Mouse (Mus musculus): ENCODE results near the gene Slc13a4.

The Slc13a4 gene

DNA sequence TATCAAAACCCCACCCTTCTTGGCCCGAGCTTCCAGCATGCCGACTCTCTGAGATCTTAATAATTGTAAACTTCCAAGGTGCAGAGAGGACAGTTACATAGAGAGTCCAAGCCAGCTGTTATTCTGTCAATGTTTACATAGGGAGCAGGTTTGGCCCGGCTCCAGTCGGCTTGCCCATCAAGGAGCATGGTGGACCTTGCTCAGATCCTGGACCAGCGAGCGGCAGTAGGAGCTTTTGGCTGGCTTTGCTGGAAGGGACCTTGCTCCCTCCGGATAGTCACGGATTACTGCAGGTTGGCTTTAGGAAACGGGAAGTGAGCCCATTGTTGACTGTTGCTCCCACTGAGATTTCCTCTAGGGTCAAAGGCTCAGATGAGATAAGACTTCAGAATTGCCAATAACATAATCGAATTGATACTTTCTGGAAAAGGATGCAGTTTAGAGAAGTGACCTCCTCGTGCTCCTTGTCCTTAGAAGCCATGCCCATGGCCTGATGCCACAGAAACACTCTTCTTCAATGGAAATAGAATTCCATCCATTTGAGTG lies 4.5 kb downstream of the Slc13a4 start:
- DNase-seq (ENCODE audit: extremely low spot score, low spot score): no peak

GRCm38 (mm10) chr6:35302581-35302980 lies 5.3 kb downstream of the Slc13a4 start:
- no peak for DNase-seq (ENCODE audit: extremely low spot score, low spot score)

DNA sequence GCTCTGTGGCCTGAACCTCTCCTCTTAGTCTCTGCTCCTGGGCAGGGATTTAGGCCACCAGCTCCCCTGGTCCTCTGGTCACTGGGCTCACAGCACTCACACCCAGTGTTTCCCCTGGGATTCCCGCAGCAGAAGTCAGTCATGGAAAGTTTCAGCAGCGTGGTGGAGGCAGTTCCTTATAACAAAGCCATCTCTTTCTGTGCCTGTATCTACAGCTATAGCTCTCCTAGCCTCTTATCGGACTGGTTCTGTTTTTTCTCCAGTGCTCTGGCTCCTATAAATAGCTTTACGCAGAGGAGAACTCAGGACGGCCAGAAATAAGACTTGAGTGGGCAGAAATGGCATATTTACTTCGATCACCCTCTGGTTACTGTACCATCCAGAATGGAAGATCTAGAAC lies 9.6 kb downstream of the Slc13a4 start:
- no peak for DNase-seq (ENCODE audit: extremely low spot score, low spot score)

DNA sequence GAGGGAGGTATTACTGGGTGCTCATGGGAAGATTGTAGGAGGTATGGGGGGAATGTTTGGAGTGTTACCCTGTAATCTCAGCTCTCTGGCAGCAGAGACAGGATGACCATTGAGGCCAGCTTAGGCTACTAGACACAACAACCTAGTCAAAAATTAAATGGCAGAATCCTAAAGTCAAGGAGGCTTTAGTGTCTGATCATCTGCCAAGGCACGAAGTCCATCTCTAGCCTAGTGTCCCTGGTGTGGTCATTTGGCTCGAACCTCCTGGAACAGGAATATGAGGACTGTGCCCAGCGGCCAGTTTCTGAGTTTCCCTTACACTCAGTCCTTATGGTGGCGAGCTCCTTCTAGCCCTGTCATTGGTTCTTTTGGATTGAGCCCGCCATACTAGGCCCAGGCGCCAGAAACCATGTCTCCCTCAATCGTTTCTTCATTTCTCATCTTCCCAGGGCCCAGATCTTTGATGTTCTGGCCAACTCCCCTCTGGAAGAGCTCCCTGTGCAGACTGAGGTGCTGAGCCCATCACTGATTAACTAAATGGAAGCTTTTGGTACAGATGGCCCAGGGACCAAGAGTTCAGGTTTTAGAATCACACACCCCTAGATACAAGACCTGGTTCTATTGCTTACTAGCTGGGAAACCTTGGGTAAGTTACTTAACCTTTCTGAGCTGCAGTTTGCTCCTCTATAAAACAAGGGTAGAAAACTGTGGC lies 10.3 kb downstream of the Slc13a4 start:
- DNase-seq (ENCODE audit: extremely low spot score, low spot score): no peak

DNA sequence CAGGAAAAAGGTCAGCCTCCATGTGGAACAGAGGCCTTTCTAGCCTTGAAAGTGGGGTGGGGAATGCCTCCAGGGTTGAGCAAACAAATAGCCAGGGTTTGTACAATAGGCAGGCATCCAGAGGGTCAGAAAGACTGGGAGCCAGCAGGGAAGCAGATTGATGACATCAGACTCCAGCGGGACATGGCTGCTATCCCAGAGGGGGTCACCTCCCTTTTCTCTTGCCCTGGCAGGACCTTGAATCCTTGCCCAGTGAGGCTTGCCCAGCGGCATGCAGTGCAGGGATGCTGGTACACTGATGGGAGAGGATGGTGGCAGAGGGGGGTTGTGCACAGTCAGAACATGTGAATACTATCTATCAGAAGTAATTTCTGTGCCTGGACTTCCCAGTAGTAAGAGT lies 10.9 kb downstream of the Slc13a4 start:
- no peak for DNase-seq (ENCODE audit: extremely low spot score, low spot score)

- no peak for DNase-seq (ENCODE audit: extremely low spot score, low spot score)
Measured at GRCm38 (mm10) chr6:35294964-35295363, 13.0 kb downstream of the Slc13a4 start.

GRCm38 (mm10) chr6:35289676-35290075 lies 18.3 kb downstream of the Slc13a4 start:
- no peak for DNase-seq (ENCODE audit: extremely low spot score, low spot score)

DNA sequence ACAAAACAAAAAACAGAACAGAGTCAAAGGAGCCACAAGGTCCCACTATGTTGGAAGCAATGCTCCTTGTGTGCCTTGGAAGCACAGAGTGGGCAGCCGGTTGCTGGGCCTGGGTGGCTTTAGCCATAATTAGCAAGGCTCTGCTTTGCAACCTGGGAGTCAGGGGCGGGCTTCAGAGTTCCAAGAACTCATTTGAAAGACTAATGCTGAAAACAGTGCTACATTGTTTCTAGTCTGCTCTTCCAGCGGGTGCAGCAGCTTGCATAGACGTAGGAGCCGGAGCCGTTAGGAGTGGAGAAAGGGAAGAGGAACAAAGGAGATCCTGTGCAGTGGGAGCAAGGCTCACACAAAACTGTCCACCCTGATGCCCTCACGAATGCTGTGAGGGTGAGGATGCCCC lies 19.0 kb downstream of the Slc13a4 start:
- peak; percentile 15 for DNase-seq (ENCODE audit: extremely low spot score, low spot score)

- no peak for DNase-seq (ENCODE audit: extremely low spot score, low spot score)
Measured at GRCm38 (mm10) chr6:35288114-35288761, 19.7 kb downstream of the Slc13a4 start.

DNA sequence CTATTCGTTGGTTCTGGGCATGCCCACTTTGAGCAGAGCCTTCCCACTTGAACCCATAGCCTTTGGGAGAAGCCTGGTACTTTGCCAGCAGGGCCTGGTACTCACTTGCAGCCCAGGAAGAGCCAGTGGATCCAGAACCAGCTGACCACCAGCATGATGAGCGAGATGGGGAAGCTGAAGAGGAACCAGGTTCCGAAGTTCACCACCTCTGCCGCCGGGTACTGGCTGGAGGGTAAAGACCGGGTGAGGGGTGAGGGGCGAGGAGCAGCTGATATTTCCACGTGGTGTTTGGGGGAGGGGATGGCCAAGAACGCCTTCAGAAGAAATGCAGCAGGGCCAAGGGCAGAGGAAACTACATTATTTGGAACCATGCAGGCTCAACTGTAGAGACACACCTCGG lies 28.6 kb downstream of the Slc13a4 start:
- DNase-seq (ENCODE audit: extremely low spot score, low spot score): no peak

DNA sequence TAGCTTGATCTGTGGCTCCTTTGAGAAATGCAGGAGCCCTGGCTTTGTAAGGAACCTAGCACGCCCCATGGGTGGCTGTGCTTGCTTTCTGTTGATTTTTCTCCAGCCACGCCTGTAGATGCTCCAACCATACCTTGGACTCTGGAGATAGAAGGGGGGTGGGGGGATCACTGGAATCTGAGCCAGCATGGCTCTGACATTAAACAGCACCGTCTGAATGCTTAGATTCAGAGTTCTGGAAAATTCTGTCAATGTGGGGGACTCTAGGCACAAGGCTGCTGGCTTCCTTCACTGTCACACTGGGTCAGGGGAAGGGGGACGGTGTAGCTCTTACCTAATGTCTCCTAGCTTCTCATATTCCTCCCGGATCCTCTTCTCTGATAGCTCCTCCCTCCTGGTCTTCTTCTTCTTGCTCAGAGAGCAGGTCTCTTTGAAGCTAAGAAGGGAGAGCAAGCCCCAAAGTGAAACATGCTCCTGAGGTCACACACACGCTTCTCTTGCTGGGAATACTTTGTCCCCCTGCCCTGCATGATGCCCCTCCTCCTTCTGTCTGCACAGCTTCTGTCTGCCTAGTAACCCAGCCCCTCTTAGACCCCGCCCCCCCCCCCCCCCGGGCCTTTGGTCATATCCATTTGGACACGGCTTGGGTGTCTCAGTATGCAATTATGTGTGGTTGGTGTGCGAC lies 29.9 kb downstream of the Slc13a4 start:
- no peak for DNase-seq (ENCODE audit: extremely low spot score, low spot score)

DNA sequence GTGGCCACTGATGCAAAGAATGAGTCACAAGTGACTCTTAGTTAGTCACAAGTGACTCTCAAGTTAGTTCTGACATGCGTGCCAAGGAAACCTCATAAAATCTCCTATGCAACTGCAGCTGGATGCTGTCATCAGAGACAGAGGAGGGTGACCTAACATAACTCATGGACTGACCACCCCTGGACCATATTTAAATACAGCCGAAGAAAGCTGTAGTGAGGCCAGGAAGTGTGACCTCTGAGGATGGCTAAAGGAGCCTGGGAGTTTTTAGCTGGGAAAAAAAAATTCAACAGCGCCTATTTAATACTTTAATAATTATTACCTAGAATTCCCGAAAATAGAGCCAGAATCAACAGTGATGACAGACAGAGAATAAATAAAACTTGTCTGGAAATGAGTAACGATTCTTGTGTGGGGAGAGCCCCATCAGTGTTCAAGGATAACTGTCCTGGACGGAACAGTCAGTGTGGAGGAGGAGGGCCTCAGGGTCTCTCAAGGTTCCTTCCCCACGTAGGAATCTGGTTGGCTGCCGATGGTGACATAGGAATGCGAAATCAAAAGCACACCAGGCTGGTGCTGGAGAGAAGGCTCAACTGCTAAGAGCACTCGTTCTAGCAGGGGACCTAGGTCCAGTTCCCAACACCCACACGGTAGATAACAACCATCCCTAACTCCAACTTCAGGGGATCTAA lies 34.4 kb downstream of the Slc13a4 start:
- no peak for DNase-seq (ENCODE audit: extremely low spot score, low spot score)

DNA sequence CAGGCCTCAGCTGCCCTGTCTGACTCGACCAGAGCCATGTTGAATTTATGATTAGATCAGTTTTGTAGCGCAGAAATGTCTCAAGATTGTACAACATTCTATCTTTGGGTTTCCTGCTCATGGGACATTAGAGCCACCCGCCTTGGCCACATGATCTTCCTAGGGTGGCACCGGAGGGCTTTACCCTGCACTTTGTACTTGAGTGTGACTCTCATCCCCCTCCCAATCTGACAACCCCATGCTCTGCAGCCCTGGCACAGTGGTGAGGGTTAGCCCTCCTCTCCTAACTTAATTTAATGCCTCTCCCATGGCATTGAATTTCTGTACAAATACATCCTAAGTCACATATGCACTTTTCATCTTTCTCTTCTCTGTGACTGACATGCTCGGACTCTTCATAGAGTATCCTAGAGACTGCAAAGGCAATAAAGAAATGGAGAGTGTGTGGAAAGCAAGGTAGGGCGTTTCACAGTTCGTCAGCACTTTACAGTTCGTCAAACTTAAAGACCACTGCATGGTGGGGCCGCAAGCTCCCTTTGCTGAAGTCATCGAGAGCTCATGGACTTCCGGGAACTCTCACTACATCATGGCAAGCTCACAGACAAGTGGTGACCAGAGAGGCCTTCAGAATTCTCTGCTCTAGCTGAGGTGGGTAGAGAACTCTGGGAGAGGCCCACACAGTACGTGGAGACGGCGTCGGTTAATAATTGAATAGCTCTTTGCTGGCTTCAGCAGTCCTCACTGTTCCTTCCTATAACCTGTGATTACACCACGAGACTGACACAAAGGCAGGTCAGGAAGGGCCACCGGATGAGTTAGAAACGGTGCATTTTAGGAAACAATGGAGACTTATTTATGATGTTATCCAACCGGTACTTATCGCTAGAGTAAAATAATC lies 35.8 kb downstream of the Slc13a4 start:
- DNase-seq (ENCODE audit: extremely low spot score, low spot score): no peak

- DNase-seq (ENCODE audit: extremely low spot score, low spot score): no peak
Measured at GRCm38 (mm10) chr6:35271094-35271855, 36.7 kb downstream of the Slc13a4 start.

- DNase-seq (ENCODE audit: extremely low spot score, low spot score): no peak
Measured at GRCm38 (mm10) chr6:35269643-35270042, 38.3 kb downstream of the Slc13a4 start.

- no peak for DNase-seq (ENCODE audit: extremely low spot score, low spot score)
Measured at GRCm38 (mm10) chr6:35268711-35269110, 39.2 kb downstream of the Slc13a4 start.

DNA sequence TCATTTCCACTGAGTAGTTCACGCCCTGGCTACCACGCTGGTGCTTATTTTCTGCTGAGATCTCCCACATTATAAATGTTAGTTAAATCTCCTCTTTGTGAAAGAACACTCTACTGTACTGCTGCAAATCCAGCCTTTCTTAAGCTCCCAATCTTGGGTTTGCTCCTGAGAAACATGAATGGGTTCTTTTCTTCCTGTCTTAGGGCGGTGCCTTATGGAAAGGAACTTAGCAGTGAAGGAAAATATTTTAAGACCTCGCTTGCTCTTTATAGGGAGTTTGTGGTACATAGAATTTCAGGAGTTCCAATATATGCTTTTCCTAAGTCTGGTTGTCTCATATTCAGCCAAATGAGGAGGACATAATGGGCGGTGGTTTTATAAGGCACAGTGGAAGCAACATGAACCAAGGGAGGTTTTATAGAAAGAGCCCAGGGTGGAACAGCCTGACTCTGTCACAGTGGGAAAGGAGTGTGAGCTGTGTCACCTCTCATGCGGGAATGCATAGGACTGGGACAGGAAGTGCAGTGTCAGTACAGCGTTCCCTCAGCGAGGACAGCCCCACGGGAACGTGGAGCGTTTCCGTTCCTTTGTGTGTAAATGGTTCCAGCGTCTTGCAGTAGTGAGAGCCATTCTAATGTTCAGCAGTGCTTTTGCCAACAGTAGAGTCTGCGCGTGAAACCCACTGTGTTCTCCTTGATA lies 42.2 kb downstream of the Slc13a4 start:
- no peak for DNase-seq (ENCODE audit: extremely low spot score, low spot score)

GRCm38 (mm10) chr6:35260531-35260930 lies 47.4 kb downstream of the Slc13a4 start:
- DNase-seq (ENCODE audit: extremely low spot score, low spot score): no peak

DNA sequence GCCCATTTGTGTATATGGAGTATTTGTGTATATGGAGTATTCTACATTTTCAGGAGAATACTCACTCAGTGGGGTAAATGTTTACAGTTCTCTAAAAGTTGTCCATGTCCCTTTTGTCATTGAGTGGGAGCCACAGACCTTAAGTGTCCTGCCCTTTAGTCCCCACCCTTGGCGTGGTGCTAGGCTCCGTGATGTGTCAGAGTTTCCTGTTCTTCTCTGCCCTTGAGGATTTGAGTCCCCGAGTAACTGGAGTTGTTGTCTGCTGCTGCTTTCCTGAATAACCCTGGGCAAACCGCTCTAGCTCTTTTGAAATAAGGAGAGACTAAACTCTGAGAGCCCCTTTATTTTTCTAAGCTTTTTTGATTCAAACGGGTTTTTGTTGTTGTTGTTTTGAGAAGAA lies 48.4 kb downstream of the Slc13a4 start:
- DNase-seq (ENCODE audit: extremely low spot score, low spot score): no peak
